Mouse (Mus musculus) cerebellum, adult 18-20 months (tissue): ENCODE results near the gene Ctnna2.
A peak's percentile ranks its signal among the peaks of the same experiment; 100 is the strongest.

Source experiments
- DNase-seq, 2 experiments: peaks; one replicate each; pipeline ENCODE4 v3.0.0; 2021

Gene Ctnna2

GRCm38 (mm10) chr6:77109095-77109945, 870.2 kb downstream of the Ctnna2 start:
- DNase-seq = no peak

GRCm38 (mm10) chr6:77101047-77101446, 878.5 kb downstream of the Ctnna2 start:
- DNase-seq = no peak

- DNase-seq = no peak
Measured at GRCm38 (mm10) chr6:77098540-77098939, 881.0 kb downstream of the Ctnna2 start.

- peak; percentile 91 to 93 for DNase-seq
Measured at GRCm38 (mm10) chr6:77075396-77076376, 903.8 kb downstream of the Ctnna2 start.

- no peak for DNase-seq
Measured at GRCm38 (mm10) chr6:77069595-77069994, 909.9 kb downstream of the Ctnna2 start.

- DNase-seq = no peak
Measured at GRCm38 (mm10) chr6:77050690-77051089, 928.8 kb downstream of the Ctnna2 start.

- DNase-seq = no peak
Measured at GRCm38 (mm10) chr6:77050193-77050592, 929.3 kb downstream of the Ctnna2 start.

GRCm38 (mm10) chr6:77047568-77047967, 931.9 kb downstream of the Ctnna2 start:
- no peak for DNase-seq

- no peak for DNase-seq
Measured at GRCm38 (mm10) chr6:77025066-77025465, 954.4 kb downstream of the Ctnna2 start.

GRCm38 (mm10) chr6:77013194-77013593, 966.3 kb downstream of the Ctnna2 start:
- DNase-seq = peak in 1 of 2 experiments; percentile 10

GRCm38 (mm10) chr6:77011001-77011400, 968.5 kb downstream of the Ctnna2 start:
- no peak for DNase-seq

- DNase-seq = no peak
Measured at GRCm38 (mm10) chr6:76992128-76992527, 987.4 kb downstream of the Ctnna2 start.

- no peak for DNase-seq
Measured at GRCm38 (mm10) chr6:76984773-76985172, 994.7 kb downstream of the Ctnna2 start.

- DNase-seq = no peak
Measured at GRCm38 (mm10) chr6:76981651-76982050, 997.8 kb downstream of the Ctnna2 start.

GRCm38 (mm10) chr6:76979247-76979850, 1000.1 kb downstream of the Ctnna2 start:
- DNase-seq = peak; percentile 5 to 19

- peak; percentile 72 to 82 for DNase-seq
Measured at GRCm38 (mm10) chr6:76977817-76978216, 1001.7 kb downstream of the Ctnna2 start.

- DNase-seq = no peak
Measured at GRCm38 (mm10) chr6:76974297-76974696, 1005.2 kb downstream of the Ctnna2 start.

- peak; percentile 35 to 49 for DNase-seq
Measured at GRCm38 (mm10) chr6:76964998-76965432, 1014.5 kb downstream of the Ctnna2 start.

- no peak for DNase-seq
Measured at GRCm38 (mm10) chr6:76908086-76908485, 1071.4 kb downstream of the Ctnna2 start.

GRCm38 (mm10) chr6:76897156-76897555, 1082.3 kb downstream of the Ctnna2 start:
- DNase-seq = no peak
